Mouse (Mus musculus) natural killer cell, adult 2 months (primary cell): ENCODE measurements at regions not wholly inside any gene's neighbourhood (a gene's known extent, or its start where the extent isn't known, plus 50 kb on each side); places are given as distances from the start of the nearest gene placed in this dataset.
A peak's percentile ranks its signal among the peaks of the same experiment; 100 is the strongest.

Source experiments
- DNase-seq, 2 experiments: peaks; one replicate each; pipeline ENCODE4 v3.0.0; 2022; ENCODE audit warnings: low spot score in 2 of 2

DNA sequence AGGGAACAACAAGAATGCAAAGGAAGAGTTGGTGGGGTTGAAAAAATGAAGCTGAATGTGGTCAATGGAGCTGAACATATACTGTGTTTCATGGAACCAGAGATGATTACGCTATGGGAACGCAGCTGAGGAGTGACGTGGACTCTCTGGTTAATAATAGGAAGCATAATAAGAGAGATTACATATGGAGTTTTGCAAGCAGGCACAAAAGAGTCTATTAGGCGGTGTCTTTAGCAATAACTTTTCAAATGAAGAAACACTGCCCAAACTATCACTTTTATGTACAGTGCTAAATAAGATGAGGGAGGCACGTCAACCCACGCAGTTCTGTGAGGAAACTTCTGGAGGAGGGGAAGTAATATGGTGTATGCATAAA lies 172.4 kb upstream of the Cited2 start:
- no peak for DNase-seq

- no peak for DNase-seq
These were observed 171.1 kb upstream of the Cited2 start for GRCm38 (mm10) chr10:17551869-17552268.

DNA sequence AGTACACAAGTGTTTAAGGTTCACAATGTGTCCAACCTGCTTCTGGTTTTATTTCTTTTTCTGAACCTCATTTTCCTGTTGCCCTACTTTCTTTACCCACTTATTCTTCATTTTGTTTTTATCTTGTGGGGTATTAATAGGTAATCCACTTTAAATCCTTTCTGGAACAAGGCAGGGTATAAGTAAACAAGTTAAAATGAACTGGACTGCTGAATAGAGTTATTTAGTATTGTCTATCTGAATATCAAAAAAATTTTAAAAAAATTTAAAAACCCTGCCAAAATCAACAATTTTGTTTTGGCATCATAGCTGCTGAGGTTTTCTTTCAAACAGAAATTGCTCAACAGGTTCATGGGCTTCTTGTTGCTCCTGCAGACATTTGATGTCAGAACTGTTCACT lies 170.7 kb upstream of the Cited2 start:
- no peak for DNase-seq

GRCm38 (mm10) chr10:17556391-17556790 lies 166.6 kb upstream of the Cited2 start:
- no peak for DNase-seq

DNA sequence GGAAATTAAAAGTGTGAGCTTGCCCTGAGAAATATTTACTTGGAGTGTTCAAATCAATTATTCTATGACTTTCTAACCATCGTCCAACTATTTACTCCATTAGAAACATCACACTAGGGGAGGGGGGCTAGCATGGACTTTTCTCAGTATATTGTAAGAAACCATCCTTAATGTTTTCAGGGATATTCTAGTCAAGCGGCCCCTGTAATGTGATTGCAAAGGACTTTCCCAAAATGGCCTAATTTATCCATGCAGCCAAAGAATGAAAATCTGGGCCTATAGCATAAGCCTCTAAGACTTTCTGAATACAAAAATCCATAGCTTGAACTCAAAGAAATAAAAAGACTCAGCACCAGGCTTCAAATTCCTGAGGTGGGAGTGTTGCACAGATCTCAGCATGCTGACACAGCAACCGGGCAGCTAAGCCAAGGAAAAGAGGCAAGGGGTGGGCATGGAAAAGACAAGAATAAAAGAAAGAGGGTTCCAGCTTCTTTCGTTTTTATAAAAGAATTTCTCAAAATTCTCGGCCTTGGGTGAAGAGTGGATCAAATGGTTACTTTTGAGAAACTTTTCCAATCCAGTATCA lies 163.6 kb upstream of the Cited2 start:
- no peak for DNase-seq

DNA sequence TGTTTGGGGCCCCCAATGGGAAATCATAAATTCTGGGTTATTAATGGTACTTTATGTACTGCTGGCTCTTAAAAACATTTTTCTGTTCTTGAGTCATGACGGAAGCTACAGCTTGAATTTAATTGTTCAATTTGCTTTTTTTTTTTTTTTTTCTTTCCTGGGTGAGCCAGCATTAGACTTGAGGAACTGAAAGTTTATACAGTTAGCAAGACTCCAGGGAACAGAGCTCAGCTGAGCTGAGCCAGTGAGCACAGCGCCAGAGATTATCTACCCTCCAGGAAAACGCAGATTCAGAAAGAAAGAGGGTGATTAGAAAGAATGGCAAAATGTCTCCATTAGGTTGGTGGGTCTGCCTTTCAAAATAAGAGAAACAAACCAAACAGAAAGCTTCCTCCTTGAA lies 163.0 kb upstream of the Cited2 start:
- DNase-seq = no peak

- no peak for DNase-seq
These were observed 161.6 kb upstream of the Cited2 start for GRCm38 (mm10) chr10:17561466-17561865.

- DNase-seq = no peak
These were observed 161.0 kb upstream of the Cited2 start for GRCm38 (mm10) chr10:17561977-17562376.

- no peak for DNase-seq
These were observed 160.3 kb upstream of the Cited2 start for GRCm38 (mm10) chr10:17562410-17563350.

GRCm38 (mm10) chr10:17563351-17563749 lies 159.7 kb upstream of the Cited2 start:
- no peak for DNase-seq

GRCm38 (mm10) chr10:17564895-17565620 lies 158.0 kb upstream of the Cited2 start:
- DNase-seq = peak; percentile 28 to 47

DNA sequence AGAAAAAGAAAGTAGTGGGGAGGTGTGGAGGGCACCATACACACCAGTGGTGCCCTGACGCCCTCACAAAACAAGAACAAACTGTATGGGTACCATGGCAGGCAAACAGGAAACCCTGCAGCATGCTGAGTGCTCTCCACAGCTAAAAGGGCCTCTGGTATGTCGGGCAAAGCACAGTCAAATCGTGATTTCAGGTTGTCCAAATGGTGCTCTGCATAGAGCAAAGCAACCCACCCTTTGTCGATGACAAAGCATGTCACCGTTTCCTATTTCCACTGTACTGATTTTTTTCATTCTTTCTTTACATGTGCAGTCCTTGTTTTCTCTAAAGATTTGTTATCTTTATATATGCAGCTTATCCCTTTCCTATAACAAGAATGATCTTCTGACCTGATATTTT lies 156.0 kb upstream of the Cited2 start:
- peak in 1 of 2 experiments; percentile 9 for DNase-seq

GRCm38 (mm10) chr10:17567631-17568030 lies 155.4 kb upstream of the Cited2 start:
- no peak for DNase-seq

DNA sequence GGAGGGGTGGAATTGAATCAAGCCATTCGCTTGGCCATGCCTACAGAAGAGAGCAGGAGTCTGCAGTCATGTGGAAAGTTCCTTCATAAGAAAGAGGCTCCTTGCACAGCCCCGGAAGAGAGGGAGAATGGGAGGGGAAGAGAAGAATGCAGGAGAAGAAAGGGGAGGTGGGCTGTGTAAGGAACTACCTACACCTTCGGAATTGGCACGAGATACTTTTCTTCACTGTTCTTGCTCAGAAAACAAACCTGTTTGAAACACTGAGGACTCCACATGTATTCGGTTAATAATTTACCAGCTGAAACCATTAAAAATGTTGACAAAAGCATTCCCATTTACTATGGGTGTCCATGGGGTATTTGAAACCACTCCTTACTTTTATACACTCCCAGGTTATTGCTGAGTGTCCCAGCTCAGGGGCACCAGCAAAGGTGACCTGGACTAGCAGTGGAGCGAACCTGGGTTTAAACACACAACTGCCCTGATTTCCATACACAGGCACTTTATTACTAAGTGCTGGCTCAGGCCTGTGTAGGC lies 153.4 kb upstream of the Cited2 start:
- DNase-seq = no peak

DNA sequence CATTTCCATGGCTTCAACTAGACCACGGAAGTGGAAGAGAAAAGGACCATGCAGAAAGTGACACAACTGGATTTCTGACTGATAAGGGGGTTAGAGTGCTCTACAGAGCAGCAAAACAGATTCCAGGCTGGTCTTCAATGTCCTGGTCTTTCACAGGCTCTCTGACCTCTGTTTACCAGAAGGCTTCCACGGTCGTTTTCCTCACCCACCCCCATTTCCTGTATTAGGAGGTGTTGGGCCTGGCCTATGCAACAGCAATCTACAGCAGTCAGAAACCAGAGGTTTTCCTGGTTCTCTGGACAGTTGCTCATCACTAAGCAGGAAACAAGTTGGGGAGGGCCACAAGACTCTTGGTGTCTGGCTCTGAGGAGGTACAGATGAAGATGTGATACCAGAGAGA lies 148.1 kb upstream of the Cited2 start:
- no peak for DNase-seq

DNA sequence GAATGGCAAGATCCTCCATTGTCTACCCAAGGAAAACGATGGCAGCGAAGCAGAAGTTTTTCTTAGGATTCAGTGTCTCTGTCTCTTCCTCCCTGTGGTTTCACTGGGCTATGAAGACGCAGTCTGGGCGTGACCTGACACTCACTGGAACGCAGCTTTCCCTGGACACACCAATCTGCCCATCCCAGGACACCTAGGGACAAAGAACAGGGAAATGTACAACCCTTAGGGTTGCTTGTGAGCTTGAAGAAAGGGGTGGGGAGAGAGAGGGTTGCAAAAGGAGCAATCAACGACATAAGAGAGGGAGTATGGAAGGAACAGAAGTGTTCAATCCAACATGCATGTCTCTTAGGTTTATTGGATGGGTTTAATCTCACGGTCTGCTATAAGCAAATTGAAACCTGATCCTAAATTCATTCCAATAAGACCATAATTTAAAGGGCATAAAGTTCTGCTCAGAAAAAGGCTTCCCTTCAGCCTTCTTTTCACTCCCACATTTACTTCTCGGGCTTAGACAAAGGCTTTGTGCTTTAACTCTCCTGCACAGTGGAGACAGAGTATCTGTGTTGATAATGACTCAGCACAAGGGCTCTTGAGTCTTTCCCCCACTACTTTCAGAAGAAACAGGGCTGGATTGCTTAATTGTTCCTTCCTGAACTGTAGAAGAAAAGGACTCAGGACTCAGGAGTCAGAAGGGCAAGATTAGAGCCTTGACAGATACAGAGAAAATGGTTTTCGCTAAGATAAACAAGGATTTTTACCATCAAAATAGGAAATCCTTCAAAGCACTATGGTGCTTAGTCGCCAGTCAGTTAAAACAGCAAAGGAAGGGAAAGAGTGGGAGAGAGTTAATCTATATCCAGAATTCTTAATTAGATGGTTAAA lies 147.3 kb upstream of the Cited2 start:
- DNase-seq = no peak

- no peak for DNase-seq
These were observed 146.7 kb upstream of the Cited2 start for GRCm38 (mm10) chr10:17576333-17576750.

- DNase-seq = no peak
These were observed 143.6 kb upstream of the Cited2 start for GRCm38 (mm10) chr10:17579463-17579862.

DNA sequence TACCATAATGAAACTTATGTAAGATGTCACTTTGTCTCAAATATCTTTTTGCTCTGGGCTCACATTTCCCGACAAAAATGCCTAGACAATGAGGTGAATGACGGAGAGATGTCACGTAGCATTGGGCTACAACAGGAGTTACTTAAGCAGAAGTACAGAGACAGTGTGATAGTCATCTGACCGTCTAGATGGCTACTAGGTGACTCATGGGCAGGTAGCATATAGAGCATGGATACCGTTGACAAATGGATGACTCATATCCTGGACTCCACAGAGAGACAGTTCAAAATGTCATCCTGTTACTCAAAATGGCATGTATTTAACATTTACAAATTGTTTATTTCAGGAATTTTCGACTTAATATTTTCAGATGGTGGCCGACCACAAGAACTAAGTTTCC lies 138.2 kb upstream of the Cited2 start:
- DNase-seq = no peak

- DNase-seq = no peak
These were observed 136.1 kb upstream of the Cited2 start for GRCm38 (mm10) chr10:17586910-17587309.

- no peak for DNase-seq
These were observed 133.9 kb upstream of the Cited2 start for GRCm38 (mm10) chr10:17589136-17589535.
